Mouse (Mus musculus) kidney, adult 2 months (tissue): Measurements from ENCODE around the gene Acvr1. TPM values are rescaled to one million over a fixed set of nuclear protein-coding genes. Genes with fewer than 3 reads are reported as not detected.

Source experiments
- DNase-seq: peaks from one replicate; pipeline ENCODE4 v3.0.0; 2021
- H3K27ac ChIP-seq: fragments of 200-500 bp; 2 replicates; pipeline ENCODE4 v1.5.1; 2012; ENCODE audit warnings: low read depth, low read length, control low read depth, inconsistent platforms; ENCODE audit not compliant: insufficient read depth
- H3K27me3 ChIP-seq: fragments of 200-500 bp; replicated peaks from 2 replicates; pipeline ENCODE4 v1.6.1; 2012; ENCODE audit warnings: mild to moderate bottlenecking, moderate library complexity, low read length, inconsistent platforms; ENCODE audit not compliant: control insufficient read depth, insufficient read depth
- H3K36me3 ChIP-seq: fragments of 200-500 bp; 2 replicates; pipeline ENCODE4 v1.6.1; 2012; ENCODE audit warnings: mild to moderate bottlenecking, moderate library complexity, low read length, inconsistent platforms; ENCODE audit not compliant: control insufficient read depth, insufficient read depth
- H3K4me1 ChIP-seq: fragments of 200-500 bp; 2 replicates; pipeline ENCODE4 v1.6.1; 2011; ENCODE audit warnings: low read length; ENCODE audit not compliant: control insufficient read depth, insufficient read depth
- H3K4me3 ChIP-seq: fragments of 200-500 bp; 2 replicates; pipeline ENCODE4 v1.5.1; 2011; ENCODE audit warnings: mild to moderate bottlenecking, low read depth, low read length, control low read depth; ENCODE audit not compliant: insufficient read depth
- CTCF ChIP-seq: fragments of 200-500 bp; conservative IDR thresholded peaks from 2 replicates; pipeline ENCODE4 v1.5.1; 2011; ENCODE audit warnings: low read depth, mild to moderate bottlenecking, control low read depth, low read length, moderate library complexity, mixed read lengths; ENCODE audit not compliant: insufficient read depth, insufficient read length
- POLR2A ChIP-seq: fragments of 200-500 bp; IDR thresholded peaks from one replicate; pipeline ENCODE4 v1.6.1; 2011; ENCODE audit warnings: low read depth, low read length, control low read depth
- WGBS: fragments of 180-500 bp; shearing (Covaris S2); methylation state at CpG from one replicate; pipeline ENCODE4 v1.1.7; 2018; 5-methylcytosine and 5-hydroxymethylcytosine counted together
- polyA plus RNA-seq: library from polyadenylated mRNA; depleted of rRNA; stranded (reverse); fragments of >200 nt; gene quantifications from 2 replicates; pipeline ENCODE4 v1.2.3, GENCODE M21; 2012

The Acvr1 gene
- polyA plus RNA-seq, 1 experiment, result 6.3 TPM

DNA sequence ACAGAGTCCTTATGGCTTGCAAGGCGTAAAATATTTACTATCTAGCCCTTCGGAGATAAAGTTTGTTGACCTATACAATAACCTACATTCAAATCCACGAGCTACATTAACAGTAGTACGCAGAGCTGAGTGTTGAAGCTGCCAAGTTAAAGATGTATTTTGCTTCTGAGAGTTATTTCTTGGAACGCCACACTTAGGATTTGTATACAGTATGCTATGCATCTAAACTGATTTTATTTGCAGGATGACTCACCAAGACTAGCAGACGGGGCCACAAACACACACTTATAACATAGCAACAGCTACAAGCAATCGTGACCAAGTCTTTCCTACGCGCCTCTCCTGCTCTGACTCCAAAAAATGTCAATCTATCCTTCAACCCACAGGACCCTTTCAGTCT lies 46.2 kb downstream of the Acvr1 start:
- Histone ChIP-seq H3K27ac (no peak overlapping the region), H3K36me3 (no peaks in the 10 kb centered on the region), H3K4me3 (no peak overlapping the region), H3K4me1 (peaks cover 19% of the 10 kb centered on the region), H3K27me3 (no peaks in the 10 kb centered on the region)
- TF ChIP-seq CTCF (no peak), POLR2A (no peak)
- WGBS, result 93% methylated on average over 9 of the region's 9 CpGs
- DNase-seq, result no peak

DNA sequence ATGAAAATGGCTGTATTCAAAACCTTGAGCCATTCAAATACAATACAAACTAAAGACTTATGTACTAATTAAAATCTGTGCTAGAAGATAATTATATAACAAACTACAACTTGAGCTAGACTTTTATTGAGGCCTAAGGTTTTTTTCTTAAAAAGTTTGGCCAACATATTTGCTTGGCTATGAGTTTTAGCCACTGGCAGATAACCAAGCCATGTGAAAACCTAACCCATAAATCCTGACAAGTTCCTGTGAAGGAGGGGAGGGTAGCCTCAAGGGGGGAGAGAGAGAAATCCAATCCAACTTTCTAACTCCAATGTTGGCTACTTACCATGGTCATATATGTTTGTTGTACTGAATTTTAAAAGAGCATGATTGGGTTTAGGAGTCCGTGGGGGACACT lies 48.4 kb downstream of the Acvr1 start:
- Histone ChIP-seq H3K4me1 (peaks cover 17% of the 10 kb centered on the region; the same call in 1 of the 2 replicates), H3K27me3 (no peaks in the 10 kb centered on the region), H3K4me3 (no peak overlapping the region), H3K27ac (no peak overlapping the region), H3K36me3 (no peaks in the 10 kb centered on the region)
- TF ChIP-seq CTCF (no peak), POLR2A (no peak)
- peak; percentile 59 for DNase-seq
- 76% methylated on average over 1 of the region's 1 CpGs for WGBS

DNA sequence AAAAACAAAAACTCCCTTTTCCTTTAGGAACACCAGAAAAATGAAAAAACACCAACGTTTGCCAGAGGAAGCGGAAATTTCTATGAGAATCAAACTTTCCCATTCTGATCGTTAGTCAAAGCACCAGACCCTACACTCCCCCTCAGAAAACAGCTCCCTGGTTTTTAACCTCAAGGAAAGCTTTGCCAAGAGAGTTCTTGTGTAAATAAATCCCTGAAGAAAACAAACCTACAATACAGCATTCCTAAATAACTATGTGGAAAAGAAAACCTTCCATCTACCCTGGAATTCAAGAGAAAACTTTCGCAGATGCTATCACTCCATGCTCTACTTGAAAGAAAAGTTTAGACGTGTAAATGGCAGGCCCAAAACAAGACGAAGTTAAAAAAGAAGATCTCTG lies 50.0 kb downstream of the Acvr1 start:
- no peak for TF ChIP-seq POLR2A
- TF ChIP-seq CTCF, result no peak
- H3K27ac ChIP-seq, result peak overlapping the region; percentile 25; the same call in 1 of the 2 replicates
- H3K36me3 ChIP-seq, result no peaks in the 10 kb centered on the region
- WGBS, result 61% methylated on average over 6 of the region's 6 CpGs
- no peak overlapping the region for H3K4me3 ChIP-seq
- no peaks in the 10 kb centered on the region for H3K27me3 ChIP-seq
- DNase-seq, result no peak
- peaks cover 15% of the 10 kb centered on the region; the same call in 1 of the 2 replicates for H3K4me1 ChIP-seq

DNA sequence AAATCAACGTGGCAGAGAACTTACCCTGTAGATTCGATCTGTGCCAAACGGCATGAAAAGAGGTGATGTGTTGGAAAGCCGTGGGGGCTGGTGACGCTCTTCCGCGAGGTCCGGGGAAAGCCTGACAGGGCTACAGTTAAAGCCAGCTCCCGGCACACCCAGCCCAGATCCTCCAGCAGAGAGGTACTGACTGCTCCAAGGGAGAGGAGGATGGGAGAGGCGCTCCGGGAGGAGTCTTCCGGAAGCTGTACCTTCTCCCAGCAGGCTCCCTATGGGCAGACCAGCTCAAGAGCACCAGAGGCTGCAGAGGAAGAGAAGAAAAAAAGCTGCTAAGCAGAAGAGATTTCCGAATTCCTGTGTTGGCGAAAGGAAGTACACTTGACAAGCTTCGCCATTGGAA lies 51.0 kb downstream of the Acvr1 start:
- Histone ChIP-seq H3K36me3 (no peaks in the 10 kb centered on the region), H3K4me1 (peaks cover 15% of the 10 kb centered on the region; the same call in 1 of the 2 replicates), H3K27me3 (no peaks in the 10 kb centered on the region), H3K4me3 (0 out of 2 replicates have a peak overlapping the region, but pooled peaks have one; percentile 28), H3K27ac (no peak overlapping the region)
- TF ChIP-seq POLR2A (no peak), CTCF (no peak)
- 52% methylated on average over 15 of the region's 15 CpGs for WGBS
- no peak for DNase-seq

DNA sequence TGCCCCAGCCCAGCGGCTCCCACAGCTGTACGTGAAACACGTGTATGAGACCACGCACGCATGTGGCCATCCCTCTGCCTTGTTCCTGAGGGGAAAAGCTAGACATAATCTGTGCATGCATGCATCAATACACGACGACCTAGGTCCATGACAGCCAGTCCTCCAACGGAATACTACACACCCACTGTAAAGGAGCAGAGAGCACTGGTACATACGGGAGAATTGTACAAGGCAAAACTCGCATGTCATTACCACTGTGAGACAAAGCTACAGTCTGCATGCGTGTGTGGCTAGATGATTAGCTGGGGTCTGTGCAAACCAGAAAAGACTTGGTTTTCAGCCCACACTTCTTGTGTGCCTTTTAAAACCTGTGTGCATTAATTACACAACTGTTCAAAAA lies 52.5 kb downstream of the Acvr1 start:
- TF ChIP-seq CTCF, result no peak
- TF ChIP-seq POLR2A, result no peak
- Histone ChIP-seq H3K4me3 (no peak overlapping the region), H3K36me3 (no peaks in the 10 kb centered on the region), H3K27ac (no peak overlapping the region), H3K27me3 (no peaks in the 10 kb centered on the region), H3K4me1 (peaks cover 15% of the 10 kb centered on the region; the same call in 1 of the 2 replicates)
- 90% methylated on average over 11 of the region's 11 CpGs for WGBS
- DNase-seq, result no peak

DNA sequence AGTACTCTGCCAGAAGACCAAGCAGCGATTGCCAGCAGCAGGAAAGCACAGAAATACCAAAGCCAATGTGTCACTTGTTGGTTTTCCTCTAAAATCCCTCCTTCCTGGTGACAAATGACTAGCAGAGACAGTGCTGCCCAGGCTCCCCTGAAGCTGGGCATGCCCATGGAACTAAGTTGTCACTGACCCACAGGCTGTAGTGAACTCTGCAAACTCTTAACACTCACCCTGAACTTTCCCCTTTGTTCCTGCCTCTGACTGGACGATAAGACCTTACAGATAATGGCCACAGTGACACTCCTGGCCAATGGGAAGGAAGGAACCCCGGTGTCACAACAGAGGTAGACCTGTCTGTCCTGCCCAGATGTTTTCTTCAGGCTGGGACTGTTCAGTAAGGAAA lies 53.7 kb downstream of the Acvr1 start:
- H3K27ac ChIP-seq, result no peak overlapping the region
- H3K36me3 ChIP-seq, result no peaks in the 10 kb centered on the region
- H3K4me3 ChIP-seq, result no peak overlapping the region
- no peaks in the 10 kb centered on the region for H3K27me3 ChIP-seq
- H3K4me1 ChIP-seq, result peaks cover 12% of the 10 kb centered on the region; the same call in 1 of the 2 replicates
- TF ChIP-seq CTCF (no peak), POLR2A (no peak)
- WGBS, result 53% methylated on average over 3 of the region's 3 CpGs
- no peak for DNase-seq

DNA sequence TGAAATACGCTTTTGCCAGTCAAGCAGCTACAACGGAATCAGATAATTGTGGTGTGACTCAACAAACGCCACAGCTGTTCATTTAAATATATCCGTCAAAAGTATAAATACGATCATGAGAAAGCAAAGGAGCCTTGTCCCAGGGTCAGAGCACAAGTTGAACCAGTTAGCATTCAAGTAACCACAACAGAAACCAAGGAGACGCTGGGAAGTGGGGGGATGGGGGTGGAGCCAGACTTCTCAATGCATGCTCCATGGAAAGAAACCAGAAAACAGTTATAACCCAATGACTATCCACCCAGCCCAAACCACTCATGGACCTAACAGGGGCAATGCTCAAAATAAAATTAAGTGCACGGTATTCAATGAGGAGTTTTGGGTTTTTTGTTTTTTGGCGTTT lies 56.8 kb downstream of the Acvr1 start:
- DNase-seq, result no peak
- no peak for TF ChIP-seq POLR2A
- no peak for TF ChIP-seq CTCF
- no peak overlapping the region for H3K27ac ChIP-seq
- H3K27me3 ChIP-seq, result no peaks in the 10 kb centered on the region
- no peaks in the 10 kb centered on the region for H3K36me3 ChIP-seq
- WGBS, result 70% methylated on average over 8 of the region's 8 CpGs
- H3K4me1 ChIP-seq, result peaks cover 11% of the 10 kb centered on the region; the same call in 1 of the 2 replicates
- H3K4me3 ChIP-seq, result no peak overlapping the region
